13 mouse cellular contexts compared by ENCODE assay signal in the genomic region with DNA sequence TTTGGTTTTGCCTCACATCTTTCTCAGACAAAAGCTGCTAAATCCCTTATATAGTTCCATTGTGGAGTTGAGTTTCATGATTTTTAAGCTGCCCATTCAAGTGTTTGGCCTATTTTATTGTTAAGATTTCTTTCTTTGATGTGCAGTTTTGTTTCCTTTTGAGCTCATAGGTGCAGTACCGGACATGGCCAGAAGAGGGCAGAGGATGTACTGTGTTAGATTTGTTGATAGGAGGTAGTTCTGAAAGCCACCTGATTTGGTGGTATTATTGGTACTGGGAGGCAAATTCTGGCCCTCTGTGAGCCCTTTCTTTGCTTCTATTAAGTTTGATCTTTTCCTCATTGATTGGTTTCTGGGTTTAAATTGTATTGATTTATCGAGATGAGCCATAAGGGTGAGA. TPM values are rescaled to one million over a fixed set of nuclear protein-coding genes. Genes with fewer than 3 reads are reported as not detected.
DNase-seq lines count a peak whose midpoint lies in the region; ATAC-seq and TF ChIP-seq lines count a peak whose summit lies in the region.
"Not testable (repeated sequence)": the region's sequence is repeated elsewhere in the genome, so short reads cannot be mapped to it uniquely, and the experiment has no call there.
"Had no signal": no experiment of that assay in that cellular context is flagged by ENCODE, and none has a peak within 500 bp of the region (broad histone marks: within the 10 kb centered on the region; RNA-seq: fewer than 3 reads in every experiment).

No protein-coding gene starts in this region.

- WGBS in intestine, postnatal 0 days: 5% methylated on average over 1 of the region's 2 CpGs

- in situ Hi-C loops in Patski (cut with MboI; ENCODE audit: low pct_unique_long_range_greater_than_20kb): not testable (repeated sequence)

- peak; percentile 69 for ATAC-seq in Patski
- not testable (repeated sequence) for ATAC-seq in intestine, postnatal 0 days

- H3K4me3 ChIP-seq in intestine, postnatal 0 days (ENCODE audit: low read depth, low read length): not testable (repeated sequence)

- not testable (repeated sequence) for H3K4me2 ChIP-seq in intestine, postnatal 0 days (replicated peaks; ENCODE audit: low read depth)

- H3K36me3 ChIP-seq in intestine, postnatal 0 days (ENCODE audit: control insufficient read depth, insufficient read depth): not testable (repeated sequence)

- CTCF ChIA-PET in Patski (lab: Charles Lee): not testable (repeated sequence)

- H3K9ac ChIP-seq in intestine, postnatal 0 days (ENCODE audit: low read depth, low read length): not testable (repeated sequence)

- H3K4me1 ChIP-seq in intestine, postnatal 0 days (replicated peaks; ENCODE audit: control insufficient read depth, insufficient read depth, low read length): not testable (repeated sequence)

- not testable (repeated sequence) for H3K27ac ChIP-seq in intestine, postnatal 0 days (ENCODE audit: low read depth, low read length)

- not testable (repeated sequence) for DNase-seq in Patski (ENCODE audit: low read depth, low spot score)
- DNase-seq in cerebellum, adult 9-10 months: peak; percentile 69
- peak; percentile 47 for DNase-seq in gastrocnemius, postnatal 10 days
- DNase-seq in layer of hippocampus, postnatal 14 days (ENCODE audit: low spot score in 2 of 2): peak; percentile 35 to 42
- peak; percentile 55 for DNase-seq in lung, postnatal 10 days
- DNase-seq in right cerebral cortex, postnatal 25 days: peak; percentile 16
- peak; percentile 38 for DNase-seq in urinary bladder, postnatal 14 days (ENCODE audit: low spot score)

- POLR2A ChIA-PET in Patski (lab: Charles Lee): not testable (repeated sequence)

- TF ChIP-seq CTCF in Patski (IDR thresholded peaks at IDR 0.05): peak; percentile 28
- peak; percentile 59 for TF ChIP-seq CTCF in intestine, postnatal 0 days (IDR thresholded peaks at IDR 0.05; ENCODE audit: low read depth)

- H3K27me3 ChIP-seq in Patski; intestine, postnatal 0 days (replicated peaks; ENCODE audit: control insufficient read depth, insufficient read depth, low read length): not testable (repeated sequence)

- not testable (repeated sequence) for H3K9me3 ChIP-seq in intestine, postnatal 0 days (ENCODE audit: control insufficient read depth)

RNA-seq across cellular contexts. Expression of gene Rtl8c, which starts 7.8 kb away (rescaled TPM):
- polyA plus RNA-seq in Patski (2021): 0.22 TPM
- total RNA-seq in gastrocnemius, postnatal 10 days (2021): 10 to 100 TPM; 15.1 to 16.7 TPM
- 18.0 and 22.0 TPM in 2 replicates for polyA plus RNA-seq in intestine, postnatal 0 days (2015; fragmentation: Nextera tagmentation; extraction: Ambion mirVana)
- 100 to 1,000 TPM; 122 to 132 TPM for total RNA-seq in layer of hippocampus, postnatal 14 days (2021)

RNA-seq across cellular contexts. Expression of gene Gm14597, which starts 8.8 kb away (rescaled TPM):
- not detected for polyA plus RNA-seq in Patski (2021)
- total RNA-seq in gastrocnemius, postnatal 10 days (2021): not detected
- polyA plus RNA-seq in intestine, postnatal 0 days (2015; fragmentation: Nextera tagmentation; extraction: Ambion mirVana): not detected in 2 replicates
- total RNA-seq in layer of hippocampus, postnatal 14 days (2021): not detected
- polyA plus RNA-seq: forebrain, embryonic 11.5 days; heart, embryonic 13.5 days; intestine, embryonic 16.5 days; limb, embryonic 15.5 days; midbrain, embryonic 11.5 days had no signal

RNA-seq across cellular contexts. Expression of gene Rtl8a, which starts 43.5 kb away (rescaled TPM):
- 74.9 TPM for polyA plus RNA-seq in Patski (2021)
- 100 to 1,000 TPM; 106 to 114 TPM for total RNA-seq in gastrocnemius, postnatal 10 days (2021)
- 45.6 and 46.0 TPM in 2 replicates for polyA plus RNA-seq in intestine, postnatal 0 days (2015; fragmentation: Nextera tagmentation; extraction: Ambion mirVana)
- 100 to 1,000 TPM; 205 to 293 TPM for total RNA-seq in layer of hippocampus, postnatal 14 days (2021)

Comparison
In these comparisons a context has a peak if more than half of its experiments do, and no peak if none do; other contexts are left out.
1. RNA of gene Rtl8c, which starts 7.8 kb away (total RNA-seq): 122 to 132 TPM in layer of hippocampus, postnatal 14 days; 15.1 to 16.7 TPM in gastrocnemius, postnatal 10 days; every median in the first group is over 4 times any median in the second.